7 mouse cellular contexts compared by ENCODE assay signal in genomic region chr13:102589680-102590435, GRCm38 (mm10).
DNase-seq lines count a peak whose midpoint lies in the region; ATAC-seq and TF ChIP-seq lines count a peak whose summit lies in the region.

No protein-coding gene starts in this region.

- no peak overlapping the region for H3K4me3 ChIP-seq in lung, embryonic 15.5 days
- H3K4me3 ChIP-seq in forebrain, postnatal 0 days (ENCODE audit: low read depth, low read length), result no peak overlapping the region
- no peak overlapping the region for H3K4me3 ChIP-seq in intestine, postnatal 0 days (ENCODE audit: low read depth, low read length)
- H3K4me3 ChIP-seq in midbrain, embryonic 13.5 days (replicated peaks), result no peak overlapping the region

- WGBS in lung, embryonic 15.5 days, result 21% methylated on average over 18 of the region's 18 CpGs
- 41% methylated on average over 18 of the region's 18 CpGs for WGBS in forebrain, postnatal 0 days
- WGBS in intestine, postnatal 0 days, result 46% methylated on average over 18 of the region's 18 CpGs
- 31% methylated on average over 18 of the region's 18 CpGs for WGBS in midbrain, embryonic 13.5 days

- no peaks in the 10 kb centered on the region for H3K9me3 ChIP-seq in lung, embryonic 15.5 days
- no peaks in the 10 kb centered on the region for H3K9me3 ChIP-seq in forebrain, postnatal 0 days (ENCODE audit: low read length)
- H3K9me3 ChIP-seq in intestine, postnatal 0 days (ENCODE audit: control insufficient read depth), result no peaks in the 10 kb centered on the region
- H3K9me3 ChIP-seq in midbrain, embryonic 13.5 days, result no peaks in the 10 kb centered on the region

- peak overlapping the region; percentile 4; the same call in 1 of the 2 replicates for H3K9ac ChIP-seq in lung, embryonic 15.5 days
- H3K9ac ChIP-seq in forebrain, postnatal 0 days, result no peak overlapping the region
- no peak overlapping the region for H3K9ac ChIP-seq in intestine, postnatal 0 days (ENCODE audit: low read depth, low read length)
- no peak overlapping the region for H3K9ac ChIP-seq in midbrain, embryonic 13.5 days (replicated peaks)

- no peaks in the 10 kb centered on the region for H3K27me3 ChIP-seq in lung, embryonic 15.5 days
- no peaks in the 10 kb centered on the region for H3K27me3 ChIP-seq in forebrain, postnatal 0 days (ENCODE audit: insufficient read depth, low read length)
- H3K27me3 ChIP-seq in intestine, postnatal 0 days (replicated peaks; ENCODE audit: control insufficient read depth, insufficient read depth, low read length), result no peaks in the 10 kb centered on the region
- peaks cover 6% of the 10 kb centered on the region for H3K27me3 ChIP-seq in midbrain, embryonic 13.5 days

- peak overlapping the region; percentile 73 for H3K27ac ChIP-seq in lung, embryonic 15.5 days
- no peak overlapping the region for H3K27ac ChIP-seq in forebrain, postnatal 0 days (ENCODE audit: low read depth, low read length)
- no peak overlapping the region for H3K27ac ChIP-seq in intestine, postnatal 0 days (ENCODE audit: low read depth, low read length)
- peak overlapping the region; percentile 68 for H3K27ac ChIP-seq in midbrain, embryonic 13.5 days

- peaks cover 46% of the 10 kb centered on the region for H3K4me1 ChIP-seq in lung, embryonic 15.5 days
- 0 out of 2 replicates have a peak, but pooled peaks cover 4% of the 10 kb centered on the region for H3K4me1 ChIP-seq in forebrain, postnatal 0 days (ENCODE audit: insufficient read depth)
- no peaks in the 10 kb centered on the region for H3K4me1 ChIP-seq in intestine, postnatal 0 days (replicated peaks; ENCODE audit: control insufficient read depth, insufficient read depth, low read length)
- H3K4me1 ChIP-seq in midbrain, embryonic 13.5 days (replicated peaks), result peaks cover 20% of the 10 kb centered on the region

- no peak for TF ChIP-seq CTCF in forebrain, postnatal 0 days (IDR thresholded peaks at IDR 0.05; ENCODE audit: low read depth)
- TF ChIP-seq CTCF in intestine, postnatal 0 days (IDR thresholded peaks at IDR 0.05; ENCODE audit: low read depth), result no peak

- no peak for DNase-seq in lung, adult 18-20 months
- DNase-seq in forebrain, postnatal 0 days, result peak; percentile 20
- DNase-seq in adrenal gland, adult 2 months, result no peak
- no peak for DNase-seq in ovary, postnatal 36 days (ENCODE audit: low spot score)

- peak; percentile 59; the same call in 1 of the 2 replicates for ATAC-seq in lung, embryonic 15.5 days (ENCODE audit: borderline replicate concordance, extremely low read depth, low FRiP score, low TSS enrichment)
- peak; percentile 81 for ATAC-seq in forebrain, postnatal 0 days
- ATAC-seq in intestine, postnatal 0 days, result peak; percentile 41; the same call in 1 of the 2 replicates
- peak; percentile 89 for ATAC-seq in midbrain, embryonic 13.5 days

- H3K4me2 ChIP-seq in lung, embryonic 15.5 days, result peak overlapping the region; percentile 41
- H3K4me2 ChIP-seq in forebrain, postnatal 0 days (ENCODE audit: low read depth), result 0 out of 2 replicates have a peak overlapping the region, but pooled peaks have one; percentile 8
- no peak overlapping the region; the same call in 1 of the 2 replicates for H3K4me2 ChIP-seq in intestine, postnatal 0 days (replicated peaks; ENCODE audit: low read depth)
- H3K4me2 ChIP-seq in midbrain, embryonic 13.5 days (replicated peaks), result peak overlapping the region; percentile 36

- no peaks in the 10 kb centered on the region for H3K36me3 ChIP-seq in lung, embryonic 15.5 days
- no peaks in the 10 kb centered on the region for H3K36me3 ChIP-seq in forebrain, postnatal 0 days (ENCODE audit: insufficient read depth)
- H3K36me3 ChIP-seq in intestine, postnatal 0 days (ENCODE audit: control insufficient read depth, insufficient read depth), result no peaks in the 10 kb centered on the region
- H3K36me3 ChIP-seq in midbrain, embryonic 13.5 days, result no peaks in the 10 kb centered on the region

Comparison
In these comparisons a context has a peak if more than half of its experiments do, and no peak if none do; other contexts are left out.
1. H3K27ac ChIP-seq: peak in lung, embryonic 15.5 days (single experiment) and midbrain, embryonic 13.5 days (single experiment); none in forebrain, postnatal 0 days (single experiment) and intestine, postnatal 0 days (single experiment).
2. Peak in every context shown above with its lines, with median percentiles within 50 percentile points of each other: ATAC-seq.